Mouse (Mus musculus): ENCODE measurements around the gene Clip2. TPM values are rescaled to one million over a fixed set of nuclear protein-coding genes. Genes with fewer than 3 reads are reported as not detected.

Clip2 gene
- total and polyA plus RNA-seq, 3 experiments = 0.28 to 0.53 (median 0.38) TPM

DNA sequence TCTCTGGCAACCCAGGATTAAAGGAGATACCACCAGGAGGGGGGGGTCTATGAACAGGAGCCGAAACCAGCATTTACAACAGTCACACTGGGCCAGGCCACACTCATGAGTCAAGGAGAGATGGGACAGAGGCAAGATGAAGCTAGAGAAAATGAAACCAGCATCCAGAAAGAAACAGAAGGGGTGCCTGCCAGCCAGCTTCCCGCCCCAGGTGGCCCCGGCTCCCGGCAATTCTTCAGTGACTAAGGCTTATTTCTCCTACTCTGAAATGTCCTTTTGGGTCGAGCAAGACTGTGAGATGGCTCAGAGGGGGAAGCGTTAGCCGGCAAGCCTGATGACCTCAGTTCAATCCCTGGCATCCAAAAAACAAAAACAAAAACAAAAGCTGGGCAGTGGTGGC lies 5.4 kb downstream of the Clip2 start:
- Histone ChIP-seq H3K4me1 (ENCODE audit: insufficient read depth, low read depth, low read length) (peaks cover 4% of the 10 kb centered on the region; the same call in 1 of the 2 replicates), H3K27me3 (ENCODE audit: insufficient read depth, low read length) (peaks cover 17% of the 10 kb centered on the region), H3K9me3 (replicated peaks) (no peaks in the 10 kb centered on the region), H3K4me3 (ENCODE audit: low read depth, low read length) (no peak overlapping the region), H3K36me3 (replicated peaks) (no peaks in the 10 kb centered on the region)
- TF ChIP-seq GATA1 (IDR thresholded peaks at IDR 0.05; ENCODE audit: borderline replicate concordance, low read length) = no peak
- no peak for TF ChIP-seq TAL1 (conservative IDR thresholded peaks at IDR 0.05; ENCODE audit: low read depth, low read length)
- TF ChIP-seq POLR2AphosphoS5 (IDR thresholded peaks at IDR 0.05; ENCODE audit: insufficient replicate concordance, low read depth, low read length) = no peak
- TF ChIP-seq GATA2 (IDR thresholded peaks at IDR 0.05; ENCODE audit: borderline replicate concordance, low read depth, low read length) = no peak
- DNase-seq (ENCODE audit: low spot score) = no peak
- no peak for ATAC-seq (ENCODE audit: extremely low read depth, insufficient number of reproducible peaks, low FRiP score, poor library complexity, severe bottlenecking)

DNA sequence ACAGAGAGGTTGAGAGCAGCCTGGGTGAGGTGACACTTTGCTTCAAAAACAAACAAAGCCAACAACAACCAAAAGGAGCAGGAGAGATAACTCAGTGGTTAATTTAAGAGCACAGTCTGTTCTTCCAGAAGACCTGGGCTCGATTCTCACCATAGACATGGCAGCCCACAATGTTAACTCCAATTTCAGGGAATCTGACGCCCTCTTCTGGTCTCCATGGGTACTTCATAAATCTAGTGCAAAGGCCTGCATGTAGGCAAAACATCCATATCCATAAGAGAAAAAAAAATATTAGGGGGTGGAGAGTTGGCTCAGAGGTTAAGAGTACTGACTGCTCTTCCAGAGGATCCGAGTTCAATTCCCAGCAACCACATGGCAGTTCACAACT lies 7.0 kb downstream of the Clip2 start:
- H3K4me1 ChIP-seq (ENCODE audit: insufficient read depth, low read depth, low read length) = no peaks in the 10 kb centered on the region
- DNase-seq (ENCODE audit: low spot score) (no peak), ATAC-seq (ENCODE audit: extremely low read depth, insufficient number of reproducible peaks, low FRiP score, poor library complexity, severe bottlenecking) (no peak)
- peaks cover 6% of the 10 kb centered on the region; the same call in 1 of the 2 replicates for H3K27me3 ChIP-seq (ENCODE audit: insufficient read depth, low read length)
- TF ChIP-seq POLR2AphosphoS5 (IDR thresholded peaks at IDR 0.05; ENCODE audit: insufficient replicate concordance, low read depth, low read length) (no peak), TAL1 (conservative IDR thresholded peaks at IDR 0.05; ENCODE audit: low read depth, low read length) (no peak), GATA2 (IDR thresholded peaks at IDR 0.05; ENCODE audit: borderline replicate concordance, low read depth, low read length) (no peak), GATA1 (IDR thresholded peaks at IDR 0.05; ENCODE audit: borderline replicate concordance, low read length) (no peak), CTCF (IDR thresholded peaks at IDR 0.05; ENCODE audit: low read depth, low read length) (no peak)
- no peaks in the 10 kb centered on the region for H3K36me3 ChIP-seq (replicated peaks)
- H3K4me3 ChIP-seq (ENCODE audit: low read depth, low read length) = no peak overlapping the region
- no peaks in the 10 kb centered on the region for H3K9me3 ChIP-seq (replicated peaks)

DNA sequence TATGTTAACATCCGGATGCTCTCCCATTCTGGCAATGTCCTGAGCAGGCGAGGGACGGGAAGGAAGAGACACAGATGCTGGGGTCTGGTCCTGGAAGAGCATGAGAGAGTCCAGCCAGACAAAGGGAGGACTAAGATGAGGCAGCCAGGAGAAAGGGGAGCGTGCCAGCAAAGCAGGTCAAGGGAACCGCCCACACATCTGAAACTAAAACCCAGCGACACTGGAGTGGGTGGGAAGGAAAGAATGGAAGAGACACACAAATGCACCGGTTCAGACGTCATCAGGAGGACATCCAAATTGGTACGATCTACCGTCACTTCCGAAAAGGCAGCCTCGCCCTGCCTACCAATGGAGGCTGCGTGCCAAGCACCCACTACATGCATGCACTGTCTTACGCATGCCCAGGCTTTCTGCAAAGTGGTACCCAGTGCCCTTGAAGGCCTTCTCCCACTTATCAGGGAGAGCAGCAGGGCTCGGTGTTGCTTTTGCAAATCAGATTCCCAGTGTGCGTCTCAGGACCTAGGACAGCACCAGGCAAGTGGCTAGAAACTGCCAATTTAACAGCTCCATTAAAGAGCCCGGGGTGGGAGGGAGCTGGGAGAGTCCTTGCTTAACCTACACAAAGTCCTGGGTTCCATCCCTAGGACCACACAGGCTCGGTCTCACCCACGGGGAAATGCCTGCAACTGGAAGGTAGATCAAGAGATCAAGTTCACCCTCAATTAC lies 7.6 kb downstream of the Clip2 start:
- Histone ChIP-seq H3K9me3 (replicated peaks) (no peaks in the 10 kb centered on the region), H3K4me3 (ENCODE audit: low read depth, low read length) (no peak overlapping the region), H3K36me3 (replicated peaks) (no peaks in the 10 kb centered on the region), H3K27me3 (ENCODE audit: insufficient read depth, low read length) (peaks cover 6% of the 10 kb centered on the region; the same call in 1 of the 2 replicates), H3K4me1 (ENCODE audit: insufficient read depth, low read depth, low read length) (no peaks in the 10 kb centered on the region)
- no peak for DNase-seq (ENCODE audit: low spot score)
- no peak for ATAC-seq (ENCODE audit: extremely low read depth, insufficient number of reproducible peaks, low FRiP score, poor library complexity, severe bottlenecking)
- TF ChIP-seq POLR2AphosphoS5 (IDR thresholded peaks at IDR 0.05; ENCODE audit: insufficient replicate concordance, low read depth, low read length) = no peak
- no peak for TF ChIP-seq GATA2 (IDR thresholded peaks at IDR 0.05; ENCODE audit: borderline replicate concordance, low read depth, low read length)
- TF ChIP-seq GATA1 (IDR thresholded peaks at IDR 0.05; ENCODE audit: borderline replicate concordance, low read length) = no peak

DNA sequence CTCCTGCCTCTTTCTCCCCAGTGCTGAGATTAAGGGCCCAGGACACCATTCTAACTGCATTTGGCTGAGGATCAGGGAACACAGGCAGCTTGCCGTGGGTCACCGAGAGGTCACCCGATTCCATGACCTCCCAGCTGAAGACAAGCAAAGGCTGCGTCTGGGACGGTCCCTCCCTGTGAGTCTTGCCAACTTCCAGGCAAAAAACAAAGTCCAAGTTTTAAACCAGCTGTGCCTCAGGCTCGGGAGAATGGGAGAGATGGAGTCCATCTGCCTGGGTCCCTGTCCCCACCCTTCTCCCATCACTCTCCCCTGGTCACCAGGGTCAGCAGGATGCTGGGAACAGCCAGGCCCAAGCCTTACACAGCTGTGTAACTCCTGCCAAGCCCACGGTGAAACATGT lies 10.6 kb downstream of the Clip2 start:
- Histone ChIP-seq H3K36me3 (replicated peaks) (no peaks in the 10 kb centered on the region), H3K4me1 (ENCODE audit: insufficient read depth, low read depth, low read length) (no peaks in the 10 kb centered on the region), H3K9me3 (replicated peaks) (no peaks in the 10 kb centered on the region), H3K4me3 (ENCODE audit: low read depth, low read length) (no peak overlapping the region), H3K27me3 (ENCODE audit: insufficient read depth, low read length) (peaks cover 6% of the 10 kb centered on the region; the same call in 1 of the 2 replicates)
- ATAC-seq (ENCODE audit: extremely low read depth, insufficient number of reproducible peaks, low FRiP score, poor library complexity, severe bottlenecking) (no peak), DNase-seq (ENCODE audit: low spot score) (no peak)
- TF ChIP-seq GATA2 (IDR thresholded peaks at IDR 0.05; ENCODE audit: borderline replicate concordance, low read depth, low read length) (no peak), POLR2AphosphoS5 (IDR thresholded peaks at IDR 0.05; ENCODE audit: insufficient replicate concordance, low read depth, low read length) (no peak), CTCF (IDR thresholded peaks at IDR 0.05; ENCODE audit: low read depth, low read length) (no peak), TAL1 (conservative IDR thresholded peaks at IDR 0.05; ENCODE audit: low read depth, low read length) (no peak), GATA1 (IDR thresholded peaks at IDR 0.05; ENCODE audit: borderline replicate concordance, low read length) (no peak)

DNA sequence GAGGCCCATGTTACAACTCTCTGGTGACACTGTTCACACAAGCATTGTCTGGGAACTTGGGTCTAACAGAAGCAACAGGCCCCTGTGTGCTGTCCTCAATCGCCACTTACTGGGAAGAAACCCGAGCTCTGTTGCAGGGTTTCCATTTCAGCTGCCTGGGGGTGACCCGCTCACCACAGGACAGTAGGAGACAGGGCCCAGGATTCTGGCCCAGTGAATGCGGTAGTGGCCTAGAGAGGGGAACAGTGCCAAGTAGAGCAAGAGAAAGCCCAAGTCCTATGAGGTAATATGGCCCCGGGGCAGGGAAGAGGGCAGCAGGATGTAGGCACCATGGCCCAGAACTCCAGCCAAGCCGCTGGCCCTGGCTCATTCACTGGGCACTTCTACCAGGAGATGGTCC lies 11.4 kb downstream of the Clip2 start:
- Histone ChIP-seq H3K27me3 (ENCODE audit: insufficient read depth, low read length) (peaks cover 6% of the 10 kb centered on the region; the same call in 1 of the 2 replicates), H3K4me3 (ENCODE audit: low read depth, low read length) (no peak overlapping the region), H3K4me1 (ENCODE audit: insufficient read depth, low read depth, low read length) (no peaks in the 10 kb centered on the region), H3K36me3 (replicated peaks) (no peaks in the 10 kb centered on the region), H3K9me3 (replicated peaks) (no peaks in the 10 kb centered on the region)
- ATAC-seq (ENCODE audit: extremely low read depth, insufficient number of reproducible peaks, low FRiP score, poor library complexity, severe bottlenecking) (no peak), DNase-seq (ENCODE audit: low spot score) (no peak)
- TF ChIP-seq TAL1 (conservative IDR thresholded peaks at IDR 0.05; ENCODE audit: low read depth, low read length) = no peak
- no peak for TF ChIP-seq GATA2 (IDR thresholded peaks at IDR 0.05; ENCODE audit: borderline replicate concordance, low read depth, low read length)
- no peak for TF ChIP-seq POLR2AphosphoS5 (IDR thresholded peaks at IDR 0.05; ENCODE audit: insufficient replicate concordance, low read depth, low read length)

DNA sequence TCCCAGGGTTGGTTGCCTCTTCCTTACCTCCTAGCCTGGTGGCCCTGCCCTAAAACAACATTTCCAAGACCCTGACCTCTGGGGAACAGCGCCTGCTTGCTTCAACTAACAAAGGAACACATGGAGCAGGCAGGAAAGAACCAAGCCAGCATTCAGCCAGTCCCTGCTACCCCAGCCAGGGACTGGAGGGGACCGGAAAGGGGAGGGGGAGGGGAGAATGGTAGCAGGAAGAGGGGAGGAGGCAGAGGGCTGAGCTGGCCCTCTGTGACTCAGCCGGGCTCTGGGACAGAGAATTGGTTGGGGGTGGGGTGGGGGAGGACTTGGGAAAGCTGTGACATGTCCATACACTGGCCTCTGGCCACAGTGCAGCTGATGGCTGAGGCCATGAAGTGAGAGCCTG lies 12.3 kb downstream of the Clip2 start:
- H3K9me3 ChIP-seq (replicated peaks) = no peaks in the 10 kb centered on the region
- TF ChIP-seq GATA2 (IDR thresholded peaks at IDR 0.05; ENCODE audit: borderline replicate concordance, low read depth, low read length) = no peak
- TF ChIP-seq POLR2AphosphoS5 (IDR thresholded peaks at IDR 0.05; ENCODE audit: insufficient replicate concordance, low read depth, low read length) = no peak
- no peak for TF ChIP-seq TAL1 (conservative IDR thresholded peaks at IDR 0.05; ENCODE audit: low read depth, low read length)
- no peak for TF ChIP-seq GATA1 (IDR thresholded peaks at IDR 0.05; ENCODE audit: borderline replicate concordance, low read length)
- no peak for TF ChIP-seq CTCF (IDR thresholded peaks at IDR 0.05; ENCODE audit: low read depth, low read length)
- ATAC-seq (ENCODE audit: extremely low read depth, insufficient number of reproducible peaks, low FRiP score, poor library complexity, severe bottlenecking) = no peak
- H3K36me3 ChIP-seq (replicated peaks) = no peaks in the 10 kb centered on the region
- H3K4me1 ChIP-seq (ENCODE audit: insufficient read depth, low read depth, low read length) = no peaks in the 10 kb centered on the region
- no peak overlapping the region for H3K4me3 ChIP-seq (ENCODE audit: low read depth, low read length)
- no peak for DNase-seq (ENCODE audit: low spot score)
- peaks cover 6% of the 10 kb centered on the region; the same call in 1 of the 2 replicates for H3K27me3 ChIP-seq (ENCODE audit: insufficient read depth, low read length)

Data from G1E (cell line).